Mouse (Mus musculus) skeletal muscle tissue, postnatal 0 days (tissue): ENCODE measurements around the gene Olfr13. TPM values are rescaled to one million over a fixed set of nuclear protein-coding genes. Genes with fewer than 3 reads are reported as not detected.

Experiments
- polyA plus RNA-seq: library from polyadenylated mRNA; unstranded; fragments of >200 nt; fragmentation: Nextera tagmentation; extraction: Ambion mirVana; gene quantifications from 2 replicates; pipeline ENCODE4 v1.2.1, GENCODE M21; 2015

Olfr13 gene
- not detected in 2 replicates for polyA plus RNA-seq

GRCm38 (mm10) chr6:43171840-43172239, at the start of gene Olfr13:
Gene Olfr13, plus strand, starts transcription at chr6:43172140.

GRCm38 (mm10) chr6:43146267-43146666, 25.7 kb upstream of the Olfr13 start, which contains the start of gene Olfr237-ps1:
Gene Olfr237-ps1, plus strand, starts transcription at chr6:43146567.

GRCm38 (mm10) chr6:43162982-43163381, 9.0 kb upstream of the Olfr13 start, which contains the start of gene Olfr437:
Gene Olfr437, plus strand, starts transcription at chr6:43163282.

GRCm38 (mm10) chr6:43196781-43197180, 24.8 kb downstream of the Olfr13 start, which contains the start of gene Olfr435:
Gene Olfr435, plus strand, starts transcription at chr6:43197146.

GRCm38 (mm10) chr6:43212873-43213272, 40.9 kb downstream of the Olfr13 start, which contains the start of gene Olfr434:
Gene Olfr434, plus strand, starts transcription at chr6:43213021.

Other genes starting within 250 kb of the Olfr13 start
- not detected in 2 replicates for gene Olfr444, start 223.1 kb upstream of the Olfr13 start, polyA plus RNA-seq
- not detected in 2 replicates for gene Olfr441, start 65.8 kb upstream of the Olfr13 start, polyA plus RNA-seq
- gene Olfr237-ps1, start 25.6 kb upstream of the Olfr13 start, polyA plus RNA-seq: not detected in 2 replicates
- gene Olfr437, start 8.9 kb upstream of the Olfr13 start, polyA plus RNA-seq: not detected in 2 replicates
- not detected in 2 replicates for gene Olfr435, start 25.0 kb downstream of the Olfr13 start, polyA plus RNA-seq
- gene Olfr434, start 40.9 kb downstream of the Olfr13 start, polyA plus RNA-seq: not detected in 2 replicates
- gene Olfr47, start 59.4 kb downstream of the Olfr13 start, polyA plus RNA-seq: not detected in 2 replicates
- 2.2 and 2.3 TPM in 2 replicates for gene Arhgef5, start 93.4 kb downstream of the Olfr13 start, polyA plus RNA-seq
- 0.21 TPM in 1 of 2 replicates, not detected in the other for gene Nobox, start 137.4 kb downstream of the Olfr13 start, polyA plus RNA-seq